Mouse (Mus musculus): ENCODE measurements around the gene Pitpnm2. TPM values are rescaled to one million over a fixed set of nuclear protein-coding genes. Genes with fewer than 3 reads are reported as not detected.
"Not testable (repeated sequence)": the region's sequence is repeated elsewhere in the genome, so short reads cannot be mapped to it uniquely, and the experiment has no call there.

The Pitpnm2 gene
- polyA plus RNA-seq, 1 experiment from 2014 or later, result 6.2 TPM

GRCm38 (mm10) chr5:124221037-124221735, 28.4 kb downstream of the Pitpnm2 start:
- 44% methylated on average over 7 of the region's 7 CpGs for WGBS
- Histone ChIP-seq H3K4me1 (replicated peaks; ENCODE audit: control insufficient read depth, insufficient read depth, low read length) (peaks cover 16% of the 10 kb centered on the region), H3K4me3 (ENCODE audit: low read depth, low read length) (no peak overlapping the region), H3K9me3 (ENCODE audit: control insufficient read depth, low read length) (no peaks in the 10 kb centered on the region), H3K27me3 (replicated peaks; ENCODE audit: control insufficient read depth, insufficient read depth, low read length) (no peaks in the 10 kb centered on the region), H3K9ac (ENCODE audit: low read length) (no peak overlapping the region), H3K4me2 (ENCODE audit: low read length) (no peak overlapping the region; the same call in 1 of the 2 replicates), H3K36me3 (ENCODE audit: control insufficient read depth, insufficient read depth, low read length) (no peaks in the 10 kb centered on the region), H3K27ac (ENCODE audit: low read depth) (peak overlapping the region; percentile 33; the same call in 1 of the 2 replicates)
- ATAC-seq (replicated peaks; ENCODE audit: low FRiP score, low TSS enrichment, low read depth) (no peak), DNase-seq (ENCODE audit: low spot score) (no peak)

DNA sequence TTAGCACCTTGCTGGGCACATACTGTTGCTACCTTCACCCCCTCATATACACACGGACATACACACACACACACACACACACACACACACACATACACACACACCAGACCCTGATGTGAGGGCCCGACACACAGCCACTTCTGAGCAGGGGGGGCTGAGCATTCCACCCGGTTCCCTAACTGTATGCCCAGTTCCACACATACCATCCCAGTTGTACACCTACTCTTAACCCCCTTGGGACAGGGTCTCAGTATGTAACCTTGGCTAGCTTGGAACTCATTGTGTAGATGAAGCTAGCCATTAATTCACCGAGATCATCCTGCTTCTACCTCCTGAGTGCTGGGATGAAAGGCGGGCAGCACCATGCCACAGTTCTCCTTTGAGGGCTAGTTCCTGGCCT, 29.0 kb downstream of the Pitpnm2 start:
- no peak for DNase-seq (ENCODE audit: low spot score)

GRCm38 (mm10) chr5:124219431-124219830, 30.1 kb downstream of the Pitpnm2 start:
- 90% methylated on average over 10 of the region's 10 CpGs for WGBS

More for the DNA sequence above, 29.0 kb downstream of the Pitpnm2 start:
- no peak overlapping the region; the same call in 1 of the 2 replicates for H3K27ac ChIP-seq (ENCODE audit: low read depth)
- no peak overlapping the region for H3K4me3 ChIP-seq (ENCODE audit: low read depth, low read length)
- WGBS, result 93% methylated on average over 5 of the region's 5 CpGs
- ATAC-seq (replicated peaks; ENCODE audit: low FRiP score, low TSS enrichment, low read depth), result no peak
- H3K4me2 ChIP-seq (ENCODE audit: low read length), result no peak overlapping the region
- H3K9me3 ChIP-seq (ENCODE audit: control insufficient read depth, low read length), result no peaks in the 10 kb centered on the region
- H3K4me1 ChIP-seq (replicated peaks; ENCODE audit: control insufficient read depth, insufficient read depth, low read length), result peaks cover 16% of the 10 kb centered on the region
- no peaks in the 10 kb centered on the region for H3K27me3 ChIP-seq (replicated peaks; ENCODE audit: control insufficient read depth, insufficient read depth, low read length)
- no peaks in the 10 kb centered on the region for H3K36me3 ChIP-seq (ENCODE audit: control insufficient read depth, insufficient read depth, low read length)
- no peak overlapping the region for H3K9ac ChIP-seq (ENCODE audit: low read length)

GRCm38 (mm10) chr5:124218986-124219385, 30.6 kb downstream of the Pitpnm2 start:
- Histone ChIP-seq H3K27ac (ENCODE audit: low read depth) (no peak overlapping the region), H3K27me3 (replicated peaks; ENCODE audit: control insufficient read depth, insufficient read depth, low read length) (no peaks in the 10 kb centered on the region), H3K9ac (ENCODE audit: low read length) (no peak overlapping the region), H3K9me3 (ENCODE audit: control insufficient read depth, low read length) (no peaks in the 10 kb centered on the region), H3K36me3 (ENCODE audit: control insufficient read depth, insufficient read depth, low read length) (no peaks in the 10 kb centered on the region), H3K4me1 (replicated peaks; ENCODE audit: control insufficient read depth, insufficient read depth, low read length) (peaks cover 16% of the 10 kb centered on the region), H3K4me2 (ENCODE audit: low read length) (no peak overlapping the region), H3K4me3 (ENCODE audit: low read depth, low read length) (no peak overlapping the region)
- DNase-seq (ENCODE audit: low spot score), result no peak
- WGBS, result 72% methylated on average over 7 of the region's 7 CpGs
- no peak for ATAC-seq (replicated peaks; ENCODE audit: low FRiP score, low TSS enrichment, low read depth)

More at GRCm38 (mm10) chr5:124219431-124219830, 30.1 kb downstream of the Pitpnm2 start:
- H3K9me3 ChIP-seq (ENCODE audit: control insufficient read depth, low read length), result no peaks in the 10 kb centered on the region
- H3K27ac ChIP-seq (ENCODE audit: low read depth), result no peak overlapping the region
- no peak overlapping the region for H3K4me3 ChIP-seq (ENCODE audit: low read depth, low read length)
- no peak overlapping the region for H3K9ac ChIP-seq (ENCODE audit: low read length)
- H3K36me3 ChIP-seq (ENCODE audit: control insufficient read depth, insufficient read depth, low read length), result no peaks in the 10 kb centered on the region
- no peak for ATAC-seq (replicated peaks; ENCODE audit: low FRiP score, low TSS enrichment, low read depth)
- H3K27me3 ChIP-seq (replicated peaks; ENCODE audit: control insufficient read depth, insufficient read depth, low read length), result no peaks in the 10 kb centered on the region
- peaks cover 16% of the 10 kb centered on the region for H3K4me1 ChIP-seq (replicated peaks; ENCODE audit: control insufficient read depth, insufficient read depth, low read length)
- no peak overlapping the region for H3K4me2 ChIP-seq (ENCODE audit: low read length)
- DNase-seq (ENCODE audit: low spot score), result no peak

DNA sequence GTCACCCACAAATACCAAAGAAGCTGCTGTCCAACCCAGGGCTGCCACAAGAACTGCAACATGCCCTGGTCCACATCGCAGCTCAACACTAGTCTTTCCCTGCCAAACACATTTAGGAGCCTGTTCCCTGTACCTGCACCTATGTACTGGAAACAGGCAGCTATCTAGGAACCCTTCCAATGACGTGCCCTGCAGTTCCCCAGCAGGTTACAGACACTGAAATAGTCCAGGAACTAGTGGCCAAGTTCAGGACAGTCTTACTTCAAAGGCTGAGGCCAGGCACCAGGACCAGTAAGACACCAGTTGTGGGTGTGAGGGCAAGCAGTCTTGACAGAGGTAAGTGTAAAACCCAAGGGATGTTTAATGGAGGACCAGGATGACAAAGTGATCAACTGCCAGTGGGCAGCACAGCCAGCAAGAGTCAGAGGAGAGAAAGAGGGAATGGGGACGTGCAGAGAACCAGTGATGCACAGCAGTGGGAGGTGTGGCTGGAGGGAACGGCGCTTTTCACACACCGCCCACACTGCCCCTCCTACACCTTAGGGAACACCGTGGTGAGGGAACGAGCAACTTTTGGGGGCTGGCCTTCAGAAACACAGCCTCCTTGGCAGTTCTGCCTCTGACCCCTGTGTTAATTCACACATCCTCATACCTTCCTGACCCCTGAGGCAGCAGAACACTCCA, 31.9 kb downstream of the Pitpnm2 start:
- no peak for ATAC-seq (replicated peaks; ENCODE audit: low FRiP score, low TSS enrichment, low read depth)
- 50% methylated on average over 8 of the region's 8 CpGs for WGBS
- H3K36me3 ChIP-seq (ENCODE audit: control insufficient read depth, insufficient read depth, low read length), result no peaks in the 10 kb centered on the region
- H3K4me3 ChIP-seq (ENCODE audit: low read depth, low read length), result no peak overlapping the region
- no peak overlapping the region for H3K9ac ChIP-seq (ENCODE audit: low read length)
- peaks cover 16% of the 10 kb centered on the region for H3K4me1 ChIP-seq (replicated peaks; ENCODE audit: control insufficient read depth, insufficient read depth, low read length)
- no peak overlapping the region for H3K4me2 ChIP-seq (ENCODE audit: low read length)
- no peaks in the 10 kb centered on the region for H3K9me3 ChIP-seq (ENCODE audit: control insufficient read depth, low read length)
- no peak for DNase-seq (ENCODE audit: low spot score)
- no peak overlapping the region for H3K27ac ChIP-seq (ENCODE audit: low read depth)
- no peaks in the 10 kb centered on the region for H3K27me3 ChIP-seq (replicated peaks; ENCODE audit: control insufficient read depth, insufficient read depth, low read length)

DNA sequence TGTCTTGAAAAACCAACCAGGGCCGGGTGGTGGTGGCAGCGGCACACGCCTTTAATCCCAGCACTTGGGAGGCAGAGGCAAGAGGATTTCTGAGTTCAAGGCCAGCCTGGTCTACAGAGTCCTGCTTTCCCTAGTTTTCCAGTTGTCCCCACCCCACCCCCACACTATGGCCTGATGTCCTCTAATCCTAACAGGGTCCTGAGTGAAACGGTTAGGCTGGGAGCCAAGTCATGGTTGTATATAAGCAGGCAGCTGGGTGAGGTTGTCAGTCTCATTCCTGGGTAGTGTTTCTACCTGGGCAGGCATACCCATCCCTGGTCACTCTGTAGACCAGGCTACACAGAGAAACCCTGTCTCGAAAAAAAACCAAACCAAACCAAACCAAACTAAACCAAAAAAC, 32.5 kb downstream of the Pitpnm2 start:
- ATAC-seq (replicated peaks; ENCODE audit: low FRiP score, low TSS enrichment, low read depth); H3K27me3 ChIP-seq (replicated peaks; ENCODE audit: control insufficient read depth, insufficient read depth, low read length); DNase-seq (ENCODE audit: low spot score); H3K36me3 ChIP-seq (ENCODE audit: control insufficient read depth, insufficient read depth, low read length); H3K4me2 ChIP-seq (ENCODE audit: low read length); H3K27ac ChIP-seq (ENCODE audit: low read depth); H3K4me3 ChIP-seq (ENCODE audit: low read depth, low read length); H3K9me3 ChIP-seq (ENCODE audit: control insufficient read depth, low read length); H3K9ac ChIP-seq (ENCODE audit: low read length): not testable (repeated sequence)
- WGBS, result 91% methylated on average over 5 of the region's 5 CpGs
- peaks cover 16% of the 10 kb centered on the region for H3K4me1 ChIP-seq (replicated peaks; ENCODE audit: control insufficient read depth, insufficient read depth, low read length)

GRCm38 (mm10) chr5:124216403-124216802, 33.2 kb downstream of the Pitpnm2 start:
- Histone ChIP-seq H3K4me3 (ENCODE audit: low read depth, low read length) (no peak overlapping the region), H3K9me3 (ENCODE audit: control insufficient read depth, low read length) (no peaks in the 10 kb centered on the region), H3K27ac (ENCODE audit: low read depth) (no peak overlapping the region), H3K9ac (ENCODE audit: low read length) (no peak overlapping the region), H3K4me1 (replicated peaks; ENCODE audit: control insufficient read depth, insufficient read depth, low read length) (peaks cover 10% of the 10 kb centered on the region), H3K27me3 (replicated peaks; ENCODE audit: control insufficient read depth, insufficient read depth, low read length) (no peaks in the 10 kb centered on the region), H3K4me2 (ENCODE audit: low read length) (no peak overlapping the region), H3K36me3 (ENCODE audit: control insufficient read depth, insufficient read depth, low read length) (no peaks in the 10 kb centered on the region)
- ATAC-seq (replicated peaks; ENCODE audit: low FRiP score, low TSS enrichment, low read depth) (no peak), DNase-seq (ENCODE audit: low spot score) (no peak)
- 78% methylated on average over 6 of the region's 6 CpGs for WGBS

GRCm38 (mm10) chr5:124215647-124216046, 33.9 kb downstream of the Pitpnm2 start:
- Histone ChIP-seq H3K9me3 (ENCODE audit: control insufficient read depth, low read length) (no peaks in the 10 kb centered on the region), H3K9ac (ENCODE audit: low read length) (no peak overlapping the region), H3K27me3 (replicated peaks; ENCODE audit: control insufficient read depth, insufficient read depth, low read length) (no peaks in the 10 kb centered on the region), H3K36me3 (ENCODE audit: control insufficient read depth, insufficient read depth, low read length) (no peaks in the 10 kb centered on the region), H3K27ac (ENCODE audit: low read depth) (peak overlapping the region; percentile 18; the same call in 1 of the 2 replicates), H3K4me3 (ENCODE audit: low read depth, low read length) (no peak overlapping the region), H3K4me1 (replicated peaks; ENCODE audit: control insufficient read depth, insufficient read depth, low read length) (peaks cover 2% of the 10 kb centered on the region; the same call in 1 of the 2 replicates), H3K4me2 (ENCODE audit: low read length) (no peak overlapping the region)
- no peak for ATAC-seq (replicated peaks; ENCODE audit: low FRiP score, low TSS enrichment, low read depth)
- WGBS, result 70% methylated on average over 10 of the region's 10 CpGs
- DNase-seq (ENCODE audit: low spot score), result no peak

Measured in intestine, embryonic 14.5 days (tissue).